Mouse (Mus musculus): Measurements from ENCODE around the gene Chd6. TPM values are rescaled to one million over a fixed set of nuclear protein-coding genes. Genes with fewer than 3 reads are reported as not detected.
"Not testable (repeated sequence)": the region's sequence is repeated elsewhere in the genome, so short reads cannot be mapped to it uniquely, and the experiment has no call there.

The Chd6 gene
- total RNA-seq, 1 experiment from 2014 or later, result 69.0 TPM

DNA sequence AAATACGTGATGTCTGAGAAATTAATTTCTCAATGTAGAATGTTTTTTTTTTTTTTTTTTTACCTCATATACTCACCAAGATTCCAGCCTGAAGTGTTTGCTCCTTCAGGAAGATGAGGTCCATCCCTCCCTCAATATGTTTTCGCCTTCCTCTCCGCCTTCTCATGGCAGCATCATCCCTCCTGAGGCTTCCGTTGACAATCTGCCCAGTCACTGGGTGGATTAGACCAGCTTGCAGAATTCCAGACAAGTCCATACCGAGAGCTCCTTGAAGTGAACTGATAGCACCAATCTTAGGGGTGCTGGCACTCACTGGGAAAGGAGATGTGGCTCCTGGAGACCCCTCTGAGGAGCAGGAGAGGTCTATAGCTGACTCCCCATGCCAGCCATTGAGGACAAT, 149.0 kb downstream of the Chd6 start:
- no peak for ATAC-seq (replicated peaks in 1 of 2; ENCODE audit: insufficient read depth in 1 of 2, low FRiP score in 2 of 2, low TSS enrichment in 1 of 2, low read depth in 1 of 2, poor library complexity in 2 of 2, severe bottlenecking in 2 of 2)

DNA sequence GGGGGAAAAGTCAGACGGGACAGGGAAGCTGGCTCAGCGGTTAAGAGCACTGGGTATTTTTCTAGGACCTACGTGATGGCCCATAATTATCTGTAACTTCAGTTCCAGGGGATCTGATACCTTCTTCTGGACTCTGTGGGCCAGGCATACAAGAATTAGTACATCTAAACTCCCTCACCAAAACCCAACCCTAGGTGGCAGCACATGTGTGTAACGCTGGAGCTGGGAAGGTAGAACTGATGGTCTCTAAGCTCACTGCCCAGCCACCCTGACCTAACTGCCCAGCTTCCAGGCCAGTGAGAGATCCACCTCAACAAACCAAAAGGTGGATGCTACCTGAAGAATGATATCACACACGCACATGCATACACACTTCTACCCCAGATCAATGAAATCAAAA, 150.1 kb downstream of the Chd6 start:
- no peak for ATAC-seq (replicated peaks in 1 of 2; ENCODE audit: insufficient read depth in 1 of 2, low FRiP score in 2 of 2, low TSS enrichment in 1 of 2, low read depth in 1 of 2, poor library complexity in 2 of 2, severe bottlenecking in 2 of 2)

DNA sequence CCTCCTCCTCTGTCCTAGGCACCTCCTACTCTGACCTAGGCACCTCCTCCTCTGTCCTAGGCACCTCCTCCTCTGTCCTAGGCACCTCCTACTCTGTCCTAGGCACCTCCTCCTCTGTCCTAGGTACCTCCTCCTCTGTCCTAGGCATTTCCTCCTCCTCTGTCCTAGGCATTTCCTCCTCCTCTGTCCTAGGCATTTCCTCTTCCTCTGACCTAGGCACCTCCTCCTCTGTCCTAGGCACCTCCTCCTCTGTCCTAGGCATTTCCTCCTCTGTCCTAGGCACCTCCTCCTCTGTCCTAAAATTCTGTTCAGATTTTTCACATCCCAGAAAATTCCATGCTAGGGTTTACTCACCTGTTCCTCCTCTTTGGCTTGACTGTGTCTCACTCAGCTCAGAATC, 151.1 kb downstream of the Chd6 start:
- not testable (repeated sequence) for ATAC-seq (replicated peaks in 1 of 2; ENCODE audit: insufficient read depth in 1 of 2, low FRiP score in 2 of 2, low TSS enrichment in 1 of 2, low read depth in 1 of 2, poor library complexity in 2 of 2, severe bottlenecking in 2 of 2)

DNA sequence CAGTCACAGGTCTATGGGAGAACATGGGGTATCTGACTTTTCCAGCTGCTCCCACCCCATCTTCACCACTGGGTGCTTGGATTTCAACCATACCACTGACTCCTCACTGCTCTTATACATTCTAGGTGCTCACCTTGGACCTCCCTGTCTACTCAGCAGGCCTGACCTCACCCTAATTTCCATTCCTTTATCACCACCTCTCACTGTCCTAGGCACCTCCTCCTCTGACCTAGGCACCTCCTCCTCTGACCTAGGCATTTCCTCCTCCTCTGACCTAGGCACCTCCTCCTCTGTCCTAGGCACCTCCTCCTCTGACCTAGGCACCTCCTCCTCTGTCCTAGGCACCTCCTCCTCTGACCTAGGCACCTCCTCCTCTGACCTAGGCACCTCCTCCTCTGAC, 151.6 kb downstream of the Chd6 start:
- not testable (repeated sequence) for ATAC-seq (replicated peaks in 1 of 2; ENCODE audit: insufficient read depth in 1 of 2, low FRiP score in 2 of 2, low TSS enrichment in 1 of 2, low read depth in 1 of 2, poor library complexity in 2 of 2, severe bottlenecking in 2 of 2)

DNA sequence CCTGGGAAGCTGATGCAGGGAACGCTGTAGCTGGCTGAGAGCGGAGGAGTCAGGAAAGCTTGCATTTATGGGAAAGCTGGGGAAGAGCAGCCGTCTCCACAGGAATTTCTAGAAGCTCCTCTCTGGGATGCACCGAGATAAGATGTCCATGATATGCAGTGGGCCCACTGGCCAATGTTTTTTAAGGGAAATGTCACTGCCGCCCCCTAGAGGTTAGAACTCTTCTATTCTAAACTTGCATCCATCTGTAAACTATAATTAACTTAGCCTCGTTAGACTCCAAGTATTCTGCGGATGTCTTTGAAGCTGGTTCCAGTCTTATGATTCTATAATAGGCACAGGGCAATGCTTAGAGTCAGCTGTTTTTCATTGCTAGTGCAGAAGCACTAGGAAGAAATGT, 153.5 kb downstream of the Chd6 start:
- no peak for ATAC-seq (replicated peaks in 1 of 2; ENCODE audit: insufficient read depth in 1 of 2, low FRiP score in 2 of 2, low TSS enrichment in 1 of 2, low read depth in 1 of 2, poor library complexity in 2 of 2, severe bottlenecking in 2 of 2)

DNA sequence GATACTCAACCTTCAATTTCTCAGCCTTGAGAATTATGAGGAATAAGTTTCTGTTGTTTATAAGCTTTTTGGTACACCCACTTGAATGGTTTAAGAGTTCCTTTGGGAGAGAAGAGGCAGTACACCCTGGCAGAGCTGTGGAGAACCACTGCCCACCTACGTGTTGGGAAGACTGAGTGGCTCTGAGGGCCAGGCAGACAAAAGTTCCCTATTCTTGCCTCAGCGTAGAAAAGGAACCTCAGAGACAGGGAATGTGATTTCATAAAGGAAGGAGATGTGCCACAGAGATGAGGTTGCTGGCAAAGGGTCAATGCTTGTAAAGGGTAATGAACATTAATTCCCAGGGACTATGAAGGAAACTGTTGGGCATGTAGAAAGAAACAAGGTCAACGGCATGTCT, 154.3 kb downstream of the Chd6 start:
- no peak for ATAC-seq (replicated peaks in 1 of 2; ENCODE audit: insufficient read depth in 1 of 2, low FRiP score in 2 of 2, low TSS enrichment in 1 of 2, low read depth in 1 of 2, poor library complexity in 2 of 2, severe bottlenecking in 2 of 2)

DNA sequence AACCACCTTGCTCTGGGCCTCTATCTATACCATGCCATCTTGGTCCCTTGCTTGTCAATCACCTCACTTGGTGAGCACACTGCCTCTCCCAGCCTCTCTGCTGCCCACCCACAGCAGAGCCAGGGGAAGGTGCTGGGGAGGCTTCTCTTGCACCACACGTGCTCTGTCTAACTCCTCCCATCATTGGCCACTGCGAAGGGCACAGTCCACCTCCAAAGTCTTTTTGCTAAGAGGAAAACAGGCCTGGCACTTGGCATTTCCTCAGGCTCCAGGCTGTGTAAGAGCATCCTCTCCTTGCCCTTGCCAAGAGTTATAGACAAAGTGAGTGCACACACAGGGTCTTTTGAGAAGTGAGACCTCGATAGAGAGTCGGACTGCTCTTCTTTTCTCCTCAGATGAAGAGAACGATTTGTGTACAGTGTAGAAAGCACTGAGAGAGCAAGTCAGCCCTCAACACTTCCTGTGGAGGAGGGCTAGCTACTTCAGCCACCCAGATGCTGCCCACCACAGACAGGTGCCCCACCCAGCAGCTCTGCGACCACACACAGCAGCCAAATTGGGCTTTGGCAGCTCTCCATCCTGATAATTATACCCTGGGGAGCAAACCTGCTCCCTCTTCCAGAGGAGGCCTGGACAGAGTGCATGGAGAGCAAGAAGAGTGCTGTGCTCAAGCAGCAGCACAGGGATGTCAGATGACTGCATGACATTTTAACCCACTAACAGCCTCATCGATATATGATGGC, 155.6 kb downstream of the Chd6 start:
- no peak for ATAC-seq (replicated peaks in 1 of 2; ENCODE audit: insufficient read depth in 1 of 2, low FRiP score in 2 of 2, low TSS enrichment in 1 of 2, low read depth in 1 of 2, poor library complexity in 2 of 2, severe bottlenecking in 2 of 2)

DNA sequence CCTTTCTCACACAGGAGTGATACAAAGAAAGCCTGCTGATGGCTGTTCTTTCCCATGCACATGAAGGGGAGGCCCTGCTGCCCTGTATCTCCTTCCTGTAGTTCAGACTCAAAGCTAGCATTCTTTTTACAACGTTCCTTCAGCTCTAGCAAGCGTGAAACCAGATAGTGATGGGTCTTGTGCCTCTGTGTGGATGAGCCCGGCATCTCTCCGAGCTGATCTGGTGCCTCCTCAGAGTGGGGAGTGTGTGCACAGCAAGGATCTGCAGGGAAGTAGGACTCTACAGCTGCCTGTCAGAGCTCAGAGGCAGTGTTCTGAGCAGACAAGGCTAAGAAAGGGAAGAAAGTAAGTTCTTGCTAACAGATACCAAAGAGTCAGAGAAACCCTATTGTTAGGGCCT, 157.3 kb downstream of the Chd6 start:
- ATAC-seq (replicated peaks in 1 of 2; ENCODE audit: insufficient read depth in 1 of 2, low FRiP score in 2 of 2, low TSS enrichment in 1 of 2, low read depth in 1 of 2, poor library complexity in 2 of 2, severe bottlenecking in 2 of 2), result no peak

DNA sequence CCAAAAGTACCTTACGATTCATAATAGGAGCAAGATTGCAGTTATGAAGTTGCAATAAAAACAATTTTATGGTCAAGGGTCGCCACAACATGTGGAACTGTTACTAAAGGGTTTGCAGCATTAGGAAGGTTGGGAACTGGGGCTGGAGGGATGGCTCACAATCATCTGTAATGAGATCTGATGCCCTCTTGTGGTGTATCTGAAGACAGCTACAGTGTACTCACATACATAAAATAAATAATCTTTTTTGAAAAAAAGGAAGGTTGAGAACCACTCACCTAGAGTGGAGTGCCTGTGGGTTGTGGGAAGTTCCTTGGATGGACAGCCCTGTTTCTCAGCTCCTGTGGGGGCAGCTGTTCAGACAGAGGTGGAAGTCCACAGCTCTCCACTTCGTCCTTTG, 166.4 kb downstream of the Chd6 start:
- no peak for ATAC-seq (replicated peaks in 1 of 2; ENCODE audit: insufficient read depth in 1 of 2, low FRiP score in 2 of 2, low TSS enrichment in 1 of 2, low read depth in 1 of 2, poor library complexity in 2 of 2, severe bottlenecking in 2 of 2)

DNA sequence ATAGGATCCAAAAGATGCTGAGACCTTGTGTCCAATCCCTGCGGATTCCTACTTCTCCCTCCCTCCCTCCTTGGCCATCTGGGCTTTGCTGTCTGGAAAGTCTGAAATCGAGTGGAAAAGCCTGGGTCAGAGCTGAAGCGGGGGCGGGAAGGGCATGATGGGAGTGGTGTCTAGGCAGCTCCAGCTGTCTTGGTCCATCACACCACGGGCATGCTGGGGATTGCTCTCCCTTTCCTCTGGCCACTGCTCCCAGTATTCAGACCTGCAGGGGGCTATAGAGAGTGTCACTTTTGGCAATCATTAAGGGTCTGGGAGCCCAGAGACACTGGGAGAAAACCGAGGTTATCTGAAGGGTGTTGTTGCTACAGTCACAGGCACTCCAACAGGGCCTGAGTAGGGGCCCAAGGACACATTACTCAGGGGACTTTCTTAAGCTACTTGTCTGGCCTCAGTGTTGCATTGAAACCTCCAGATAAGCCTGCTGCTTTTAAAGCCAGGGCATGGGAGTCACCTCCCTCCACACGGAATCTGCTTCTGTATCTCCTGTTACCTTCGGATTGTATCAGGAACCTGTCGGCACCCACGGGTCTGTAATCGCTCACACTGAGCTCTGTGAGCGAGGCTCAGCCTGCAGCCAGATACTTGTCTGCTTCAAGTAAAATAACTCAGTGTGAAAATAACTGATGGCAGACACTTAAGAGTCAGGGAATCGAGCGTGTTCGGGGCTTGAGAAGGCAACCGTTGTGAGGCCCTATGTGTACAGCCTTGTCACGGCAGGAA, 167.8 kb downstream of the Chd6 start:
- no peak for ATAC-seq (replicated peaks in 1 of 2; ENCODE audit: insufficient read depth in 1 of 2, low FRiP score in 2 of 2, low TSS enrichment in 1 of 2, low read depth in 1 of 2, poor library complexity in 2 of 2, severe bottlenecking in 2 of 2)

DNA sequence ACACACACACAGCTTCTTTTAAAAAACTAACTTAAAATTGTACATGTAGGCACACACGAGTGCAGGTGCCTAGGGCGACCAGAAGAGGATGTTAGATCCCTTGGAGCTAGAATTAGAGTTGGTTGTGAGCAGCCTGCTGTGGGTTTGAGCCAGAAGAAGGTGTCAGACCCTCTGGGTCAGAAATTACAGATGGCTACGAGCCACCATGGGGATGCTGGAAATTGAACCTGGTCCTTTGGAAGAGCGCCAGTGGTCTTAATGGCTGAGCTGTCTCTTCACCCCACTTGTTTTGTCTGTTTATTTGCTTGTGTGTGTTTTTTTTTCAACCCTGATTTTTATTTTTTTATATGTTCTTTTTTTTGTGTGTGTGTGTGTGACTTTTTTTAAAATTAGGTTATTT, 174.4 kb downstream of the Chd6 start:
- ATAC-seq (replicated peaks in 1 of 2; ENCODE audit: insufficient read depth in 1 of 2, low FRiP score in 2 of 2, low TSS enrichment in 1 of 2, low read depth in 1 of 2, poor library complexity in 2 of 2, severe bottlenecking in 2 of 2), result no peak

DNA sequence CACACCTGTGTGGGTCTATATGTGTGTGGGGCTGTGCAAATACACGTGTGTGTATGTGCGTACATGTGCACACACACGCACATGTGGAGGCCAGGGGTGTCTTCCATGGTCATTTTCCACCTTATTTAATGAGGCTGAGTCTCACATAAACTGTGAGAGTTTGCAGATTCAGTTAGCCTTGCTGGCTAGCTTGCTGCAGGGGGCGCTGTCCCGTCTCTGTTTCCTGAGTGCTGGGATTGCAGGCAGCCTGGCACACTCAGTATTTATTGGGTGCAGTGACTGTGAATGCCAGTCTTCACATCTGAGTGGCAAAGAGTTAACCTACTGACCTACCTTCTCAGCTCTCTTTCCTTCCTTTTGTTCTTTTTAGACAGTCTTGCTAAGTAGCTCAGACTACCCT, 175.0 kb downstream of the Chd6 start:
- ATAC-seq (replicated peaks in 1 of 2; ENCODE audit: insufficient read depth in 1 of 2, low FRiP score in 2 of 2, low TSS enrichment in 1 of 2, low read depth in 1 of 2, poor library complexity in 2 of 2, severe bottlenecking in 2 of 2), result no peak

DNA sequence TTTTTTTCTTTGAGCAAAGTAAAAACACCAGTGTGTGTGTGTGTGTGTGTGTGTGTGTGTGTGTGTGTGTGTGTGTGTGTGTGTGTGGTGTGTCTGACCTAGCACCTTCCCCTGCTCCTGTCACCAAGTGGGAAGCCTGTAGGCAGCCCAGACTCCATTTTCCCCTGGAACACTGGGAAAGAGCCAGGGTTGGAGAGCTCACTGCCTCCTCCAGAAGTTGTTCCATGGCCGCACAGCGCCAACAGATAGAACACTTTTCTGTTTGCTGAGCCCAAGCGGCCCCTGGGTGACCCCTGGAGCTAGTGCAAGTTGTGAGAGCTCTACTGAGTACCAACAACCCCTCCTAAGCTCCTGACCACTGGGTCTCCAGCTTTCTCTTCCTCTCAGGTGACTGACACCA, 175.9 kb downstream of the Chd6 start:
- no peak for ATAC-seq (replicated peaks in 1 of 2; ENCODE audit: insufficient read depth in 1 of 2, low FRiP score in 2 of 2, low TSS enrichment in 1 of 2, low read depth in 1 of 2, poor library complexity in 2 of 2, severe bottlenecking in 2 of 2)

DNA sequence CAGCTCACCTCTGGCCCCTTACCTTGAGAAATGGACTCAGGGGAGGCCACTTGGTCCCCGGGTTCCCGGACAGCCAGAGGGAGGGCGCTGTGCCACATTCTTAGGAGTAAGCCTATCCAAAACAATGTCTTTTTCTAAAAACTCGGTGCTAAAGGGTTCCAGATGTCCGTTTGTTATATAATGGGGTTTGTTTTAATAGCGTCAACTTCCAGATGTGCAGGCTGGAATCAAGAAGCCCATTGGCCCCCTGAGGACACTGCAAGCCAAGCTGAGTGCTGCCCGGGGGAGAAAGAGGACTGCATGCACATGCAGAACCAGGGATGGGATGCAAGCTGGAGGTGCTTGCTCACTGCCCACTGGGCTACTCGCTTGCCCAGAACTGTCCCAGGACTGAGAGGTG, 176.6 kb downstream of the Chd6 start:
- no peak for ATAC-seq (replicated peaks in 1 of 2; ENCODE audit: insufficient read depth in 1 of 2, low FRiP score in 2 of 2, low TSS enrichment in 1 of 2, low read depth in 1 of 2, poor library complexity in 2 of 2, severe bottlenecking in 2 of 2)

DNA sequence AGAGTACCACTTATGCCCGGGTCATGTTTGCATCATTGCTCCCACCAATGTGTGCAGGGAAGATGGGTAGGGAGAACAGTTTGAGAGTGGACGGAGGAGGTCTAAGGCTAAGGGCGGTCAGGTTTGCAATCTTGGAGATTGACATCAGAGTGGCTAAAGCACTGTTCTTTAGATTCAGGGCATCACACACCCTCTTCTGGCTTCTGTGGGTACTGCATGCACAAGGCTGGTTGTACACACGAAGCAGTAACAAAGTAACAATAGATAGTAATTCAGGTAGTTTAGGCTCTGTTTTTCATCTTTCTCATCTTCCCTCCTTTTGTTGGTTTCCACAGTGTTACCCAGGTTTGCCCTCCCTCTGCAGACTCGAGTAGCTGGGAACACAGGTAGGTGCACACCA, 177.5 kb downstream of the Chd6 start:
- ATAC-seq (replicated peaks in 1 of 2; ENCODE audit: insufficient read depth in 1 of 2, low FRiP score in 2 of 2, low TSS enrichment in 1 of 2, low read depth in 1 of 2, poor library complexity in 2 of 2, severe bottlenecking in 2 of 2), result no peak

DNA sequence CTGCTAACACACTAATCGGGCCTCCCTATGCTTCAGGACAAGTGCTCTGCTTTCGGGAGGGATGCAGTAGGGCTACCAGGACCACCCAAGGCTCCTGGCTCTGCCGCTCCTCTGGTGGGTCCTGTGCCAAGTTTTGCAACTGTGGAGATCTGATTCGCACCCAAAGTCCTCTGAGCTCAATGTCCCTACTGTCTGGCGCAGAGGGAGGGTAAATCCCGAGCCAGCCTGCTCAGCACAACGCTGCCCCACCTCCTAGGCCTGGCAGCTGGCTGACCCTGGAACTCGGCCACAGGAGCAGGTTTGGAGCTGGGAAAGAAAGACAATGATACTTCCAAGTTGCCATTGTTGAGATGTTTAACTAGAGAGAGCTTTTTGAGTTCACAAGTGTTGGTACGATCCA, 183.7 kb downstream of the Chd6 start:
- no peak for ATAC-seq (replicated peaks in 1 of 2; ENCODE audit: insufficient read depth in 1 of 2, low FRiP score in 2 of 2, low TSS enrichment in 1 of 2, low read depth in 1 of 2, poor library complexity in 2 of 2, severe bottlenecking in 2 of 2)

DNA sequence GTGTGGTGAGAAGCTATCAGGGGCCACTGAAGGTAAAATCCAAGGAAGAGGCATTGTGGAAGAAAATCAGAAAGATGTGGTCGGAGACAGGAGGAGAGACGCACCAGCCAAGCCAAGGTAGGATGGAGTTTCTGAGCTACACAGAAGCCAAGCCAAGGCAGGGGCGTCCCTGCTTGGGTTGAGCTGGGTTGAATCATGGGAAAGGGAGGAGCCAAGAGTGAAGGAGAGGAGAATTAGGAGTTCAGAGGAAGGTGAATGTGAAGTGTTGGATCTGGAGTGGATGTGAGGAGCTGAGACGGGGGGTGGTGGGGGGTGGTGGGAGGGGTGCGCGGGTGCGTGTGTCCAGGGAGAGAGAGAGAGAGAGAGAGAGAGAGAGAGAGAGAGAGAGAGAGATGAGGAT, 187.6 kb downstream of the Chd6 start:
- no peak for ATAC-seq (replicated peaks in 1 of 2; ENCODE audit: insufficient read depth in 1 of 2, low FRiP score in 2 of 2, low TSS enrichment in 1 of 2, low read depth in 1 of 2, poor library complexity in 2 of 2, severe bottlenecking in 2 of 2)

DNA sequence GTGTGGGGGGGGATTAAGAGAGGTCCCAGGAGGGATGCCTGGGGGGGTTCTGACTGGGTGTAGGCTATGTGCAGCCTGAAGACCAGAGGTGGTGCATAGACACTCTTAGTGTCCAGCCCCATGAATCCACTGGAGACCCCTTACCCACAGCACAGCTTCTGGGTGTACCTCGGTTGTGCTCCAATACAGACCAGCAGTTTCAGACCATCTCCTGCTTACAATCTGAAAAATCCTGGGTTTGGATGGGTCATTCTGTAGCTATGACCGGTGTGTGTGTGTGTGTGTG, 190.0 kb downstream of the Chd6 start:
- no peak for ATAC-seq (replicated peaks in 1 of 2; ENCODE audit: insufficient read depth in 1 of 2, low FRiP score in 2 of 2, low TSS enrichment in 1 of 2, low read depth in 1 of 2, poor library complexity in 2 of 2, severe bottlenecking in 2 of 2)

All from hematopoietic stem cell, adult 5-6 weeks (primary cell).